ENCODE assay signal across 10 mouse cellular contexts in genomic region chrX:42107137-42107536, GRCm38 (mm10). TPM values are rescaled to one million over a fixed set of nuclear protein-coding genes. Genes with fewer than 3 reads are reported as not detected.
DNase-seq lines count a peak whose midpoint lies in the region.
"Had no signal": no experiment of that assay in that cellular context is flagged by ENCODE, and none has a peak within 500 bp of the region (broad histone marks: within the 10 kb centered on the region; RNA-seq: fewer than 3 reads in every experiment).

No protein-coding gene starts in this region.

- DNase-seq in kidney, adult 9 months, result peak; percentile 30
- DNase-seq in kidney, postnatal 4 days, result no peak
- DNase-seq in lung, postnatal 36 days, result peak; percentile 24
- no peak for DNase-seq in lung, postnatal 14 days
- peak; percentile 16 for DNase-seq in adrenal gland, postnatal 14 days
- DNase-seq in thymus, adult 18-20 months, result no peak
- DNase-seq in cerebellum, adult 8-10 months, result no peak
- DNase-seq: cerebellum, adult 2 months; layer of hippocampus, adult 9-11 months; left cerebral cortex, postnatal 4 days had no signal

RNA-seq across cellular contexts. Expression of gene Stag2, which starts 42.0 kb away (rescaled TPM):
- 79.0 and 86.5 TPM in 2 replicates for total RNA-seq in adrenal gland, postnatal 14 days (2021)

RNA-seq across cellular contexts. Expression of gene Xiap, which starts 47.7 kb away (rescaled TPM):
- total RNA-seq in adrenal gland, postnatal 14 days (2021), result 60.3 and 63.6 TPM in 2 replicates

Comparison
In these comparisons a context has a peak if more than half of its experiments do, and no peak if none do; other contexts are left out.
1. DNase-seq: peak in kidney, adult 9 months (single experiment), lung, postnatal 36 days (single experiment) and adrenal gland, postnatal 14 days (single experiment); none in kidney, postnatal 4 days (0 of 2), lung, postnatal 14 days (single experiment), thymus, adult 18-20 months (0 of 2) and cerebellum, adult 8-10 months (single experiment).